Mouse (Mus musculus): ENCODE measurements around the gene Ctsa.
"Not testable (repeated sequence)": the region's sequence is repeated elsewhere in the genome, so short reads cannot be mapped to it uniquely, and the experiment has no call there.

The Ctsa gene

GRCm38 (mm10) chr2:164832748-164833301 lies at the start of gene Ctsa:
Ctsa (plus strand) TSS chr2:164832873.
- peak; percentile 76 to 87 for DNase-seq

GRCm38 (mm10) chr2:164783926-164784581 lies 48.6 kb upstream of the Ctsa start:
- no peak for DNase-seq

- no peak for DNase-seq
These were observed 47.7 kb upstream of the Ctsa start for GRCm38 (mm10) chr2:164784869-164785420.

GRCm38 (mm10) chr2:164785481-164786387 lies 46.9 kb upstream of the Ctsa start, which contains the start of gene Snx21:
Snx21 (plus strand) TSS chr2:164785823.
- DNase-seq, result peak; percentile 95 to 96

- no peak for DNase-seq
These were observed 46.2 kb upstream of the Ctsa start for GRCm38 (mm10) chr2:164786388-164786885.

GRCm38 (mm10) chr2:164787032-164787431 lies 45.6 kb upstream of the Ctsa start:
- no peak for DNase-seq

GRCm38 (mm10) chr2:164787779-164788178 lies 44.9 kb upstream of the Ctsa start:
- no peak for DNase-seq

- no peak for DNase-seq
These were observed 44.3 kb upstream of the Ctsa start for GRCm38 (mm10) chr2:164788411-164788810.

GRCm38 (mm10) chr2:164790451-164790850 lies 42.2 kb upstream of the Ctsa start:
- peak; percentile 44 to 52 for DNase-seq

GRCm38 (mm10) chr2:164791841-164792261 lies 40.8 kb upstream of the Ctsa start:
- no peak for DNase-seq

GRCm38 (mm10) chr2:164792400-164793190 lies 40.1 kb upstream of the Ctsa start:
- DNase-seq, result no peak

- peak; percentile 63 to 83 for DNase-seq
These were observed 39.4 kb upstream of the Ctsa start for GRCm38 (mm10) chr2:164793236-164793635.

- DNase-seq, result no peak
These were observed 38.9 kb upstream of the Ctsa start for GRCm38 (mm10) chr2:164793772-164794171.

- peak; percentile 94 to 95 for DNase-seq
These were observed 38.4 kb upstream of the Ctsa start for GRCm38 (mm10) chr2:164794293-164794692.

GRCm38 (mm10) chr2:164795868-164796267 lies 36.8 kb upstream of the Ctsa start:
- DNase-seq, result no peak

- DNase-seq, result not testable (repeated sequence)
These were observed 34.1 kb upstream of the Ctsa start for GRCm38 (mm10) chr2:164798554-164798953.

GRCm38 (mm10) chr2:164800252-164801004 lies 32.2 kb upstream of the Ctsa start:
- peak in 1 of 2 experiments; percentile 58 for DNase-seq

GRCm38 (mm10) chr2:164803201-164803920 lies 29.3 kb upstream of the Ctsa start:
- peak; percentile 45 to 48 for DNase-seq

- DNase-seq, result no peak
These were observed 28.8 kb upstream of the Ctsa start for GRCm38 (mm10) chr2:164803921-164804313.

GRCm38 (mm10) chr2:164804533-164805331 lies 27.9 kb upstream of the Ctsa start, which contains the start of the genes Acot8 and Zswim3:
Acot8 (minus strand) TSS chr2:164804882.
Zswim3 (plus strand) TSS chr2:164805098.
- peak; percentile 96 to 99 for DNase-seq

All from kidney, postnatal 36 days (tissue).